Mouse (Mus musculus) heart, embryonic 14.5 days (tissue): Measurements from ENCODE around the gene Gm49368. TPM values are rescaled to one million over a fixed set of nuclear protein-coding genes. Genes with fewer than 3 reads are reported as not detected.

Experiments
- ATAC-seq: fragments of 200-750 bp; cut with Nextera tagmentation; 2 replicates; pipeline ENCODE4 v1.8.0; 2017; ENCODE audit warnings: low read depth, moderate TSS enrichment; ENCODE audit not compliant: insufficient number of reproducible peaks, insufficient read depth, low FRiP score
- H3K27ac ChIP-seq, 2 experiments: fragments of 200-500 bp in 1 of 2; fragments of 300-500 bp in 1 of 2; sonication (generic) in 1 of 2; replicated peaks in 1 of 2; 2 replicates each; pipeline ENCODE4 v1.5.1; 2012 to 2014; ENCODE audit warnings: low read depth in 2 of 2, low read length in 2 of 2, control low read depth in 1 of 2, mild to moderate bottlenecking in 1 of 2, mixed read lengths in 1 of 2; ENCODE audit not compliant: control insufficient read depth in 1 of 2, insufficient read depth in 1 of 2
- H3K27me3 ChIP-seq: fragments of 300-500 bp; sonication (generic); 2 replicates; pipeline ENCODE4 v1.6.1; 2014; ENCODE audit warnings: mild to moderate bottlenecking, low read length, control low read depth; ENCODE audit not compliant: control insufficient read depth, insufficient read depth
- H3K36me3 ChIP-seq: fragments of 300-500 bp; sonication (generic); 2 replicates; pipeline ENCODE4 v1.6.1; 2014; ENCODE audit warnings: mild to moderate bottlenecking, control low read depth, low read length, mixed read lengths; ENCODE audit not compliant: control insufficient read depth, insufficient read depth
- H3K4me1 ChIP-seq, 2 experiments: fragments of 200-500 bp in 1 of 2; fragments of 300-500 bp in 1 of 2; sonication (generic) in 1 of 2; 2 replicates each; pipeline ENCODE4 v1.6.1; 2012 to 2014; ENCODE audit warnings: low read length in 2 of 2, control low read depth in 1 of 2, mixed read lengths in 1 of 2; ENCODE audit not compliant: control insufficient read depth in 2 of 2, insufficient read depth in 2 of 2
- H3K4me2 ChIP-seq: fragments of 300-500 bp; sonication (generic); 2 replicates; pipeline ENCODE4 v1.6.1; 2014; ENCODE audit warnings: mild to moderate bottlenecking, low read length
- H3K4me3 ChIP-seq, 2 experiments: fragments of 200-500 bp in 1 of 2; fragments of 300-500 bp in 1 of 2; sonication (generic) in 1 of 2; 2 replicates each; pipeline ENCODE4 v1.5.1; 2012 to 2014; ENCODE audit warnings: low read length in 2 of 2, mild to moderate bottlenecking in 2 of 2, control low read depth in 1 of 2, low read depth in 1 of 2, moderate library complexity in 1 of 2; ENCODE audit not compliant: control insufficient read depth in 1 of 2, insufficient read depth in 1 of 2
- H3K9ac ChIP-seq: fragments of 300-500 bp; sonication (generic); 2 replicates; pipeline ENCODE4 v1.6.1; 2014; ENCODE audit warnings: mild to moderate bottlenecking, low read length
- H3K9me3 ChIP-seq: fragments of 300-500 bp; sonication (generic); 2 replicates; pipeline ENCODE4 v1.6.1; 2016; ENCODE audit warnings: low read length, control low read depth; ENCODE audit not compliant: control insufficient read depth
- WGBS: fragments of 180-500 bp; shearing (Covaris S2); extraction: QIAGEN DNeasy Blood & Tissue Kit; methylation state at CpG from one replicate; pipeline ENCODE4 v1.1.7; 2014; 5-methylcytosine and 5-hydroxymethylcytosine counted together
- polyA plus RNA-seq: library from polyadenylated mRNA; unstranded; fragments of >200 nt; fragmentation: Nextera tagmentation; extraction: Ambion mirVana; gene quantifications from 2 replicates; pipeline ENCODE4 v1.2.1, GENCODE M21; 2014

Gm49368 gene
- polyA plus RNA-seq, 1 experiment from 2014 or later, result not detected

- no peaks in the 10 kb centered on the region for H3K27me3 ChIP-seq
- H3K4me1 ChIP-seq, result no peaks in the 10 kb centered on the region
- H3K4me3 ChIP-seq, result no peak overlapping the region
- no peaks in the 10 kb centered on the region for H3K36me3 ChIP-seq
- no peak overlapping the region for H3K4me2 ChIP-seq
- no peak for ATAC-seq
- no peak overlapping the region for H3K27ac ChIP-seq
- WGBS, result 90% methylated on average over 4 of the region's 4 CpGs
- no peak overlapping the region for H3K9ac ChIP-seq
- H3K9me3 ChIP-seq, result no peaks in the 10 kb centered on the region
Measured at GRCm38 (mm10) chr7:128164001-128164400, 101.5 kb downstream of the Gm49368 start.

GRCm38 (mm10) chr7:128166391-128166790 is 103.9 kb downstream of the Gm49368 start:
- ATAC-seq, result no peak
- H3K27me3 ChIP-seq, result no peaks in the 10 kb centered on the region
- H3K36me3 ChIP-seq, result no peaks in the 10 kb centered on the region
- WGBS, result 81% methylated on average over 7 of the region's 7 CpGs
- no peak overlapping the region for H3K9ac ChIP-seq
- H3K27ac ChIP-seq, result no peak overlapping the region
- no peaks in the 10 kb centered on the region for H3K4me1 ChIP-seq
- no peak overlapping the region for H3K4me3 ChIP-seq
- H3K4me2 ChIP-seq, result no peak overlapping the region
- H3K9me3 ChIP-seq, result no peaks in the 10 kb centered on the region

DNA sequence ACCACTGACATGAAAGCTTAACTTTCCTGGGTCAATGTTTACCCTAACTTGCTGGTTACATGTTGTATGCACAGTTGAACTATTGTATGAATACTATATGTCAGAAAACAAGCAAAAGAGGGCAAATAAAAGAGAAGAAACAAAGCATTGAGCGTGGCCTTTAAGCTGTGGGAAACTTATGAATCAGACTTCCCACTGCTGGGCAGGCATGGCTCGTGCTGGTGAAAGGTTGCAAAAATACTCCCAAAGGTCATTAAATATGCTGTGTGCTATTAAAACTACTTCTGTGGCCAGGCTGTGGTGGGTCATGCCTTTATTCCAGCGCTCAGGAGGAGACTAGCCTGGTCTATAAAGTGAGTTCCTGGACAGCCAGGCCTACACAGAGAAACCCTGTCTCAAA is 107.5 kb downstream of the Gm49368 start:
- no peak for ATAC-seq
- Histone ChIP-seq H3K36me3 (no peaks in the 10 kb centered on the region), H3K9me3 (no peaks in the 10 kb centered on the region), H3K9ac (no peak overlapping the region), H3K4me2 (no peak overlapping the region), H3K4me3 (no peak overlapping the region), H3K4me1 (no peaks in the 10 kb centered on the region), H3K27ac (no peak overlapping the region), H3K27me3 (no peaks in the 10 kb centered on the region)
- WGBS, result 69% methylated on average over 3 of the region's 3 CpGs

Other genes with a start within 250 kb of the Gm49368 start
- gene Stx4a, start 238.4 kb upstream of the Gm49368 start, polyA plus RNA-seq, result 25.8 and 28.8 TPM in 2 replicates
- gene Stx1b, start 238.1 kb upstream of the Gm49368 start, polyA plus RNA-seq, result 1.0 and 1.2 TPM in 2 replicates
- 8.8 and 8.9 TPM in 2 replicates for gene Zfp646, start 186.5 kb upstream of the Gm49368 start, polyA plus RNA-seq
- gene Zfp668, start 185.9 kb upstream of the Gm49368 start, polyA plus RNA-seq, result 6.8 and 7.4 TPM in 2 replicates
- gene Prss53, start 171.7 kb upstream of the Gm49368 start, polyA plus RNA-seq, result 0.66 and 1.3 TPM in 2 replicates
- not detected in 2 replicates for gene Gm21974, start 167.2 kb upstream of the Gm49368 start, polyA plus RNA-seq
- 121 and 142 TPM in 2 replicates for gene Vkorc1, start 167.1 kb upstream of the Gm49368 start, polyA plus RNA-seq
- gene Bckdk, start 158.6 kb upstream of the Gm49368 start, polyA plus RNA-seq, result 167 and 178 TPM in 2 replicates
- 28.3 and 28.7 TPM in 2 replicates for gene Kat8, start 150.2 kb upstream of the Gm49368 start, polyA plus RNA-seq
- gene Prss8, start 132.6 kb upstream of the Gm49368 start, polyA plus RNA-seq, result 0.23 and 0.62 TPM in 2 replicates
- 9.2 and 10.1 TPM in 2 replicates for gene Prss36, start 116.0 kb upstream of the Gm49368 start, polyA plus RNA-seq
- gene Fus, start 95.2 kb upstream of the Gm49368 start, polyA plus RNA-seq, result 40.6 and 41.0 TPM in 2 replicates
- gene Pycard, start 68.8 kb upstream of the Gm49368 start, polyA plus RNA-seq, result 58.6 and 59.9 TPM in 2 replicates
- gene Trim72, start 58.7 kb upstream of the Gm49368 start, polyA plus RNA-seq, result 0.38 and 0.54 TPM in 2 replicates
- gene Itgam, start within 50 bp of the Gm49368 start, polyA plus RNA-seq, result 0.63 and 0.82 TPM in 2 replicates
- gene Itgax, start 66.9 kb downstream of the Gm49368 start, polyA plus RNA-seq, result 0.14 and 0.35 TPM in 2 replicates
- 0.44 and 0.45 TPM in 2 replicates for gene Itgad, start 91.7 kb downstream of the Gm49368 start, polyA plus RNA-seq
- 917 and 1,008 TPM in 2 replicates for gene Cox6a2, start 143.7 kb downstream of the Gm49368 start, polyA plus RNA-seq
- gene Armc5, start 174.7 kb downstream of the Gm49368 start, polyA plus RNA-seq, result 8.2 and 8.5 TPM in 2 replicates
- gene 9130023H24Rik, start 175.3 kb downstream of the Gm49368 start, polyA plus RNA-seq, result 6.4 and 7.4 TPM in 2 replicates
- 147 and 153 TPM in 2 replicates for gene Tgfb1i1, start 184.1 kb downstream of the Gm49368 start, polyA plus RNA-seq
- 0.22 and 0.36 TPM in 2 replicates for gene Slc5a2, start 203.0 kb downstream of the Gm49368 start, polyA plus RNA-seq
- 15.1 and 16.3 TPM in 2 replicates for gene BC017158, start 235.5 kb downstream of the Gm49368 start, polyA plus RNA-seq